Mouse (Mus musculus): ENCODE results near the gene Eif2b4. TPM values are rescaled to one million over a fixed set of nuclear protein-coding genes. Genes with fewer than 3 reads are reported as not detected.
A peak's percentile ranks its signal among the peaks of the same experiment; 100 is the strongest.

Eif2b4 gene
- polyA plus RNA-seq, 1 experiment = 60.2 TPM

DNA sequence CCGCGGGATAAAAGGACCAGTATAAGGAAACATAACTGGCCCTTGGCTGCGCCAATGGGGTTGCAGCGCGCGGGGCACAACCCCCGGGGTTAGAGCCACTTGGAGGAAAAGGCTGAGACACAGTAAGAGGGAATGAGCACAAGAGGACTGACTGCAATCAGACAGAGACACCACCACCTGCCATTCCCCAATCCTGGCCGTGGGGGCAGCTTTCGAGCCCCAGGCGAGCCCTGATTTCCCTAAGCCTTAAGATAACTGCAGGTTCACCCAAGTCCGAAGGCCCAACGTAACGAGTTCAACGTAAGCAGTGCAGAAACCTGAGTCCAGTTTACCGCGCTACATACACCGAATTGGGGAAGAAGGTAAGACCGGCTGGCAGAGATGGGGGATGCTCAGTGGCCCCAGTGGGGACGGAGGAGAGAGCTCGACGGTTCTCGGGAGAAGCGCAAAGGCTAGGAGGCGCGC lies 13.9 kb downstream of the Eif2b4 start:
- H3K27me3 ChIP-seq (ENCODE audit: control insufficient read depth, insufficient read depth, insufficient read length) = no peaks in the 10 kb centered on the region
- H3K4me2 ChIP-seq (ENCODE audit: low read depth) = peak overlapping the region; percentile 83
- peaks cover 53% of the 10 kb centered on the region for H3K79me2 ChIP-seq (ENCODE audit: control insufficient read depth, insufficient read depth)
- peak overlapping the region; percentile 92 for H3K4me3 ChIP-seq
- peaks cover 2% of the 10 kb centered on the region for H3K36me3 ChIP-seq (ENCODE audit: control insufficient read depth, insufficient read depth)
- peak overlapping the region; percentile 80 for H3ac ChIP-seq (ENCODE audit: control insufficient read depth, insufficient read length)
- TF ChIP-seq E2F4 (IDR thresholded peaks at IDR 0.05; ENCODE audit: insufficient read depth) (peak; percentile 50), SRF (IDR thresholded peaks at IDR 0.05; ENCODE audit: control insufficient read depth, insufficient read length, low read depth) (no peak)

DNA sequence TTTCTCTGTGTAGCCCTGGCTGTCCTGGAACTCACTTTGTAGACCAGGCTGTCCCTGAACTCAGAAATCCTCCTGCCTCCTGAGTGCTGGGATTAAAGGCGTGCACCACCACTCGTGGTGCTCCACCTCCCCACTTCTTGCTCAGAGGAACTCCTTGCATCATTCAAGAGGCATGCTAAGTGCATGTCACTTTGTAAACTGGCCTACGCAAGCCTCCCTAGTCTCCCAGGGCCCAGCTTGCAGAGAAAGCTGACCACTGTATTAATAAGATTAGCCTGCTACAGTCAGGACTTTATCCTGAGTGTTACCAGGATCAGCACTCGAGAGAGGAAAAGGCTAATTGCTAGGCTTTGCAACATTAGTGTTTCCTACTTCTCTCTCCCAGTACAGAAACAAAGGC lies 24.6 kb downstream of the Eif2b4 start:
- no peaks in the 10 kb centered on the region for H3K27me3 ChIP-seq (ENCODE audit: control insufficient read depth, insufficient read depth, insufficient read length)
- peaks cover 56% of the 10 kb centered on the region for H3K36me3 ChIP-seq (ENCODE audit: control insufficient read depth, insufficient read depth)
- no peak overlapping the region for H3ac ChIP-seq (ENCODE audit: control insufficient read depth, insufficient read length)
- H3K79me2 ChIP-seq (ENCODE audit: control insufficient read depth, insufficient read depth) = no peaks in the 10 kb centered on the region
- TF ChIP-seq MYOD1 (IDR thresholded peaks at IDR 0.05; ENCODE audit: control insufficient read depth in 1 of 3, insufficient read length in 2 of 3, low read depth in 2 of 3) = no peak
- TF ChIP-seq CEBPB (IDR thresholded peaks at IDR 0.05; ENCODE audit: insufficient read depth, poor library complexity, severe bottlenecking) = no peak
- no peak for TF ChIP-seq TCF12 (IDR thresholded peaks at IDR 0.05; ENCODE audit: insufficient read depth, poor library complexity, severe bottlenecking)
- no peak for TF ChIP-seq REST (IDR thresholded peaks at IDR 0.05; ENCODE audit: insufficient read depth, insufficient read length)
- TF ChIP-seq E2F4 (IDR thresholded peaks at IDR 0.05; ENCODE audit: insufficient read depth) = no peak
- no peak for TF ChIP-seq USF1 (IDR thresholded peaks at IDR 0.05; ENCODE audit: low read depth)
- TF ChIP-seq SRF (IDR thresholded peaks at IDR 0.05; ENCODE audit: control insufficient read depth, insufficient read length, low read depth) = no peak
- TF ChIP-seq TCF3 (IDR thresholded peaks at IDR 0.05; ENCODE audit: insufficient read length, low read depth) = no peak
- TF ChIP-seq POLR2A (IDR thresholded peaks at IDR 0.05; ENCODE audit: insufficient read length, low read depth) = no peak
- TF ChIP-seq MAX (IDR thresholded peaks at IDR 0.05; ENCODE audit: low read depth) = no peak
- no peak for TF ChIP-seq POLR2AphosphoS2 (IDR thresholded peaks at IDR 0.05; ENCODE audit: insufficient read length, low read depth)
- no peak for TF ChIP-seq MYOG (IDR thresholded peaks at IDR 0.05; ENCODE audit: control insufficient read depth in 1 of 3, insufficient read depth in 1 of 3, insufficient read length in 2 of 3, low read depth in 2 of 3)
- no peak overlapping the region for H3K4me3 ChIP-seq
- H3K4me2 ChIP-seq (ENCODE audit: low read depth) = no peak overlapping the region

DNA sequence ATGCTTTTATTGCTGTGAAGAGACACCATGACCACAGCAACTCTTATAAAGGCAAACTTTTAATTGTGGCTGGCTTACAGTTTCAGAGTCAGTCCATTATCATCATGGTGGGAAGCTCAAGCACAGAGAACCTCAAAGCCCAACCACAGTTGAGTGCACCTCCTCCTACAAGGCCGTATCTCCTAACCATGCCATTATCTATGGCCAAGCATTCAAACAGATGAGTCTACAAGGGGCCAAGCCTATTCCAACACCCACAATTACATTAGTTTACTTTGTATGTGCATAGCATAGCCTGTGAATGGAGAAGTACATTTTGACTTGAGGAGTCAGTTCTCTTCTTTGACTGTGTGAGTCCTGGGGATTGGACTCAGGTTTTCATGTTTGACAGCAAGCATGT lies 28.4 kb downstream of the Eif2b4 start:
- H3K79me2 ChIP-seq (ENCODE audit: control insufficient read depth, insufficient read depth) = no peaks in the 10 kb centered on the region
- TF ChIP-seq POLR2A (IDR thresholded peaks at IDR 0.05; ENCODE audit: insufficient read length, low read depth) (no peak), MYOG (IDR thresholded peaks at IDR 0.05; ENCODE audit: control insufficient read depth in 1 of 3, insufficient read depth in 1 of 3, insufficient read length in 2 of 3, low read depth in 2 of 3) (no peak), USF1 (IDR thresholded peaks at IDR 0.05; ENCODE audit: low read depth) (no peak), MAX (IDR thresholded peaks at IDR 0.05; ENCODE audit: low read depth) (no peak), E2F4 (IDR thresholded peaks at IDR 0.05; ENCODE audit: insufficient read depth) (no peak), POLR2AphosphoS2 (IDR thresholded peaks at IDR 0.05; ENCODE audit: insufficient read length, low read depth) (no peak), MYOD1 (IDR thresholded peaks at IDR 0.05; ENCODE audit: control insufficient read depth in 1 of 3, insufficient read length in 2 of 3, low read depth in 2 of 3) (no peak), CEBPB (IDR thresholded peaks at IDR 0.05; ENCODE audit: insufficient read depth, poor library complexity, severe bottlenecking) (no peak), TCF3 (IDR thresholded peaks at IDR 0.05; ENCODE audit: insufficient read length, low read depth) (no peak), REST (IDR thresholded peaks at IDR 0.05; ENCODE audit: insufficient read depth, insufficient read length) (no peak), TCF12 (IDR thresholded peaks at IDR 0.05; ENCODE audit: insufficient read depth, poor library complexity, severe bottlenecking) (no peak), SRF (IDR thresholded peaks at IDR 0.05; ENCODE audit: control insufficient read depth, insufficient read length, low read depth) (no peak)
- no peaks in the 10 kb centered on the region for H3K27me3 ChIP-seq (ENCODE audit: control insufficient read depth, insufficient read depth, insufficient read length)
- no peak overlapping the region for H3K4me3 ChIP-seq
- no peak overlapping the region for H3ac ChIP-seq (ENCODE audit: control insufficient read depth, insufficient read length)
- H3K4me2 ChIP-seq (ENCODE audit: low read depth) = no peak overlapping the region
- peaks cover 53% of the 10 kb centered on the region for H3K36me3 ChIP-seq (ENCODE audit: control insufficient read depth, insufficient read depth)

DNA sequence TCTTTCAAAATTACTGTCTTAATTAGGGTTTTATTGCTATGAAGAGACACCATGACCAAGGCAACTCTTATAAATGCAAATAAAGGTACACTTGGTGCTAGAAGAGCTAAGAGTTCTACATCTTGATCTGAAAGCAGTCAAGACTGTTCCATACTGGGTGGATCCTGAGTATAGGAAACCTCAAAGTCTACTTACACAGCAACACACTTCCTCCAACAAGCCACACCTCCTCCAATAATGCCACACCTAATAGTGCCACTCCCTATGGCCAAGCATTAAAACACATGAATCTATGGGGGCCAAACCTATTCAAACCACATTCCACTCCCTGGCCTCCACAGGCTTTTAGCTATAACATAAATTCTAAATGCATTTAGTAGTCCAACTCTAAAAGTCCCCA lies 30.8 kb downstream of the Eif2b4 start:
- no peak for TF ChIP-seq MYOG (IDR thresholded peaks at IDR 0.05; ENCODE audit: control insufficient read depth in 1 of 3, insufficient read depth in 1 of 3, insufficient read length in 2 of 3, low read depth in 2 of 3)
- TF ChIP-seq POLR2AphosphoS2 (IDR thresholded peaks at IDR 0.05; ENCODE audit: insufficient read length, low read depth) = no peak
- no peak for TF ChIP-seq POLR2A (IDR thresholded peaks at IDR 0.05; ENCODE audit: insufficient read length, low read depth)
- Histone ChIP-seq H3K79me2 (ENCODE audit: control insufficient read depth, insufficient read depth) (no peaks in the 10 kb centered on the region), H3K4me3 (no peak overlapping the region), H3K27me3 (ENCODE audit: control insufficient read depth, insufficient read depth, insufficient read length) (no peaks in the 10 kb centered on the region), H3K36me3 (ENCODE audit: control insufficient read depth, insufficient read depth) (peaks cover 67% of the 10 kb centered on the region), H3K4me2 (ENCODE audit: low read depth) (no peak overlapping the region), H3ac (ENCODE audit: control insufficient read depth, insufficient read length) (no peak overlapping the region)

DNA sequence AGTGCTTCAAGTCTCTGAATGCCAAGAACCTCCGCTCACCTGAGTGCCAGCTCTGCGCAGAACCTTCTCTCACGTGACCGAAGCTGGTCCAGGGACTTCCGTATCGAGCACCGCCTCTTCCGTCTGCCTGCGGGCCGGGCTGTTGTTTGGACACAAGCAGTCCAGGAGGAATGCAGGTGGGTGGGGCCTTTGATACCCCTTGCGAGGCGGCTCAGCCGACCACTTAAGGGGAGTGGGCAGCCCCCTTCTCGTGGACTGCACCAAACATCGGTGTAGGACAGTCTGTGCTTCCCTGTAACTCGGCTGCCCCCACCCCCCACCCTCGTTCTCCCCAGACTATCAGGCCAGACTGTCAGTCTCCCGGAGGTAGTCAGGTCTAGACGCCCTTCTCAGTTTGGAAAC lies 39.1 kb downstream of the Eif2b4 start, which contains the start of gene Mpv17:
TSS of gene Mpv17 (minus strand) at position 100 of the 402 bp plus-strand sequence.
- Histone ChIP-seq H3K4me3 (peak within 1 kb of the TSS; percentile 75), H3ac (ENCODE audit: control insufficient read depth, insufficient read length) (peak within 1 kb of the TSS; percentile 70), H3K79me2 (ENCODE audit: control insufficient read depth, insufficient read depth) (no peaks in the 10 kb centered on the region), H3K4me2 (ENCODE audit: low read depth) (peak within 1 kb of the TSS; percentile 91), H3K27me3 (ENCODE audit: control insufficient read depth, insufficient read depth, insufficient read length) (no peaks in the 10 kb centered on the region), H3K36me3 (ENCODE audit: control insufficient read depth, insufficient read depth) (peaks cover 11% of the 10 kb centered on the region)
- TF ChIP-seq REST (IDR thresholded peaks at IDR 0.05; ENCODE audit: insufficient read depth, insufficient read length) (no peak), CEBPB (IDR thresholded peaks at IDR 0.05; ENCODE audit: insufficient read depth, poor library complexity, severe bottlenecking) (no peak), MYOD1 (IDR thresholded peaks at IDR 0.05; ENCODE audit: control insufficient read depth in 1 of 3, insufficient read length in 2 of 3, low read depth in 2 of 3) (no peak), MYOG (IDR thresholded peaks at IDR 0.05; ENCODE audit: control insufficient read depth in 1 of 3, insufficient read depth in 1 of 3, insufficient read length in 2 of 3, low read depth in 2 of 3) (peak in 1 of 3 experiments; percentile 16), MAX (IDR thresholded peaks at IDR 0.05; ENCODE audit: low read depth) (no peak), POLR2AphosphoS2 (IDR thresholded peaks at IDR 0.05; ENCODE audit: insufficient read length, low read depth) (peak; percentile 100), TCF12 (IDR thresholded peaks at IDR 0.05; ENCODE audit: insufficient read depth, poor library complexity, severe bottlenecking) (no peak), E2F4 (IDR thresholded peaks at IDR 0.05; ENCODE audit: insufficient read depth) (no peak), POLR2A (IDR thresholded peaks at IDR 0.05; ENCODE audit: insufficient read length, low read depth) (peak; percentile 79), USF1 (IDR thresholded peaks at IDR 0.05; ENCODE audit: low read depth) (peak; percentile 93), SRF (IDR thresholded peaks at IDR 0.05; ENCODE audit: control insufficient read depth, insufficient read length, low read depth) (no peak), TCF3 (IDR thresholded peaks at IDR 0.05; ENCODE audit: insufficient read length, low read depth) (no peak)

Measured in myocyte (in vitro differentiated cells).